Mouse (Mus musculus): ENCODE measurements around the gene 4933402N03Rik.

Gene 4933402N03Rik

GRCm38 (mm10) chr7:131146214-131146613 lies at the start of gene 4933402N03Rik:
4933402N03Rik (minus strand) TSS chr7:131146314.
- DNase-seq: no peak

- DNase-seq: no peak
These were observed 41.9 kb upstream of the 4933402N03Rik start for GRCm38 (mm10) chr7:131187996-131188395.

GRCm38 (mm10) chr7:131187047-131187446 lies 40.9 kb upstream of the 4933402N03Rik start:
- no peak for DNase-seq

- no peak for DNase-seq
These were observed 38.2 kb upstream of the 4933402N03Rik start for GRCm38 (mm10) chr7:131184339-131184738.

- peak; percentile 43 for DNase-seq
These were observed 36.6 kb upstream of the 4933402N03Rik start for GRCm38 (mm10) chr7:131182685-131183084.

GRCm38 (mm10) chr7:131174121-131174520 lies 28.0 kb upstream of the 4933402N03Rik start, which contains the start of gene 5430419D17Rik:
5430419D17Rik (plus strand) TSS chr7:131174402.
- DNase-seq: no peak

- no peak for DNase-seq
These were observed 23.0 kb upstream of the 4933402N03Rik start for GRCm38 (mm10) chr7:131169099-131169498.

- DNase-seq: no peak
These were observed 21.7 kb upstream of the 4933402N03Rik start for GRCm38 (mm10) chr7:131167771-131168170.

GRCm38 (mm10) chr7:131162251-131162650 lies 16.1 kb upstream of the 4933402N03Rik start:
- DNase-seq: no peak

- no peak for DNase-seq
These were observed 6.9 kb upstream of the 4933402N03Rik start for GRCm38 (mm10) chr7:131153044-131153443.

- DNase-seq: no peak
These were observed 4.1 kb upstream of the 4933402N03Rik start for GRCm38 (mm10) chr7:131150179-131150578.

- no peak for DNase-seq
These were observed 12.9 kb downstream of the 4933402N03Rik start for GRCm38 (mm10) chr7:131133181-131133580.

GRCm38 (mm10) chr7:131130021-131130420 lies 16.1 kb downstream of the 4933402N03Rik start:
- no peak for DNase-seq

GRCm38 (mm10) chr7:131122210-131122807 lies 23.8 kb downstream of the 4933402N03Rik start:
- DNase-seq: peak; percentile 24

- no peak for DNase-seq
These were observed 31.7 kb downstream of the 4933402N03Rik start for GRCm38 (mm10) chr7:131114434-131114833.

- DNase-seq: peak; percentile 26
These were observed 32.4 kb downstream of the 4933402N03Rik start for GRCm38 (mm10) chr7:131113676-131114075.

- peak; percentile 78 for DNase-seq
These were observed 33.6 kb downstream of the 4933402N03Rik start for GRCm38 (mm10) chr7:131112486-131112885.

Data from right cerebral cortex, postnatal 14 days (tissue).